Mouse (Mus musculus): Measurements from ENCODE around the gene Wwtr1.

- TF ChIP-seq CTCF (IDR thresholded peaks at IDR 0.05; ENCODE audit: insufficient read depth, low read depth, low read length) = no peak
- no peak for TF ChIP-seq POLR2A (IDR thresholded peaks at IDR 0.05; ENCODE audit: insufficient read depth, low read depth, low read length)
These were observed 28.3 kb upstream of the Wwtr1 start for GRCm38 (mm10) chr3:57603891-57604617.
